Mouse (Mus musculus) G1E (cell line): ENCODE results near the gene Ttll9. TPM values are rescaled to one million over a fixed set of nuclear protein-coding genes. Genes with fewer than 3 reads are reported as not detected.

Experiments
- ATAC-seq: 2 replicates; pipeline ENCODE4 v1.8.0; 2016; ENCODE audit warnings: mild to moderate bottlenecking; ENCODE audit not compliant: insufficient number of reproducible peaks, poor library complexity, low FRiP score, severe bottlenecking; ENCODE audit errors: extremely low read depth
- DNase-seq: peaks from one replicate; pipeline ENCODE4 v3.0.0; 2012; ENCODE audit warnings: low spot score
- H3K27me3 ChIP-seq: 2 replicates; pipeline ENCODE4 v1.6.1; 2012; ENCODE audit warnings: mild to moderate bottlenecking, low read length, inconsistent platforms; ENCODE audit not compliant: insufficient read depth
- H3K36me3 ChIP-seq: replicated peaks from 2 replicates; pipeline ENCODE3; 2012; ENCODE audit warnings: mild to moderate bottlenecking, inconsistent platforms
- H3K4me1 ChIP-seq: 2 replicates; pipeline ENCODE4 v1.6.1; 2012; ENCODE audit warnings: low read depth, low read length, inconsistent platforms, mixed read lengths; ENCODE audit not compliant: insufficient read depth
- H3K4me3 ChIP-seq: 2 replicates; pipeline ENCODE4 v1.5.1; 2012; ENCODE audit warnings: low read depth, mild to moderate bottlenecking, inconsistent platforms, low read length, moderate library complexity, mixed read lengths
- H3K9me3 ChIP-seq: replicated peaks from 2 replicates; pipeline ENCODE4 v1.6.1; 2012; ENCODE audit warnings: inconsistent platforms
- CTCF ChIP-seq: IDR thresholded peaks from 2 replicates; pipeline ENCODE4 v1.5.1; 2012; ENCODE audit warnings: low read depth, low read length, inconsistent platforms, mixed read lengths
- GATA1 ChIP-seq: IDR thresholded peaks from 2 replicates; pipeline ENCODE4 v1.6.1; 2012; ENCODE audit warnings: borderline replicate concordance, low read length, inconsistent platforms, mixed read lengths
- GATA2 ChIP-seq: IDR thresholded peaks from 2 replicates; pipeline ENCODE4 v1.6.1; 2012; ENCODE audit warnings: low read depth, low read length, inconsistent platforms, borderline replicate concordance
- POLR2AphosphoS5 ChIP-seq: IDR thresholded peaks from 2 replicates; pipeline ENCODE4 v1.6.1; 2012; ENCODE audit warnings: low read depth, low read length, inconsistent platforms; ENCODE audit not compliant: insufficient replicate concordance
- TAL1 ChIP-seq: conservative IDR thresholded peaks from 2 replicates; pipeline ENCODE4 v1.6.1; 2012; ENCODE audit warnings: low read depth, low read length, inconsistent platforms, mixed read lengths
- polyA plus RNA-seq: library from polyadenylated mRNA; stranded (reverse); fragments of >175 nt; gene quantifications from 2 replicates; pipeline ENCODE4 v1.2.3, GENCODE M21; 2012
- total RNA-seq, 2 experiments: library from RNA; stranded (forward) in 1 of 2; stranded (reverse) in 1 of 2; fragments of 200-1000 nt in 1 of 2; fragments of >200 nt in 1 of 2; fragmentation: Nextera tagmentation in 1 of 2; gene quantifications; 2 replicates each; pipeline ENCODE4 v1.2.3; 2014 to 2017

Ttll9 gene
- total and polyA plus RNA-seq, 3 experiments, result not detected

DNA sequence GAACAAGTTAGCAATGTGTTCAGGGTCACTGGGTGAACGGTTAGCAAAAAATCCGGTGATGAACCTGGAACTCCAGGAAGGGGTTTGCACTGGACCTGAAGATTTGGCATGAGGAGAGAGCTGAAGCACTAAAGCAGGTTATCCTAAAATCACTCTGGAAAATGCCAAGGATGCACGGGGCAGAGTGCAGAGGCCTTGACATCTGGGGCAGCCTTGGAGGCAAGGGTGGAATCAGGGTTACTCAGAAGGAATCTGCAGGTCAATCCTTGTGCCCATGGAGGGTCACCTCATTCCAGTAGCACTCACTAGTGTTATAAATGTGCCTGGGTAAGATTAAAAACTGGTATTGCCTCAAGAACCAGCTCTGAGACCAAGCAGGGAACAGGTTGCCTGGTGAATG lies 43.7 kb downstream of the Ttll9 start:
- H3K4me3 ChIP-seq, result no peak overlapping the region
- no peak for TF ChIP-seq CTCF
- TF ChIP-seq TAL1, result no peak
- no peak for TF ChIP-seq POLR2AphosphoS5
- TF ChIP-seq GATA2, result no peak
- DNase-seq (no peak), ATAC-seq (no peak)
- peaks cover 51% of the 10 kb centered on the region for H3K36me3 ChIP-seq
- no peaks in the 10 kb centered on the region for H3K9me3 ChIP-seq
- H3K27me3 ChIP-seq, result peaks cover 6% of the 10 kb centered on the region; the same call in 1 of the 2 replicates
- no peaks in the 10 kb centered on the region for H3K4me1 ChIP-seq

GRCm38 (mm10) chr2:153009192-153009973 lies 47.1 kb downstream of the Ttll9 start:
- peaks cover 84% of the 10 kb centered on the region for H3K36me3 ChIP-seq
- no peaks in the 10 kb centered on the region for H3K9me3 ChIP-seq

DNA sequence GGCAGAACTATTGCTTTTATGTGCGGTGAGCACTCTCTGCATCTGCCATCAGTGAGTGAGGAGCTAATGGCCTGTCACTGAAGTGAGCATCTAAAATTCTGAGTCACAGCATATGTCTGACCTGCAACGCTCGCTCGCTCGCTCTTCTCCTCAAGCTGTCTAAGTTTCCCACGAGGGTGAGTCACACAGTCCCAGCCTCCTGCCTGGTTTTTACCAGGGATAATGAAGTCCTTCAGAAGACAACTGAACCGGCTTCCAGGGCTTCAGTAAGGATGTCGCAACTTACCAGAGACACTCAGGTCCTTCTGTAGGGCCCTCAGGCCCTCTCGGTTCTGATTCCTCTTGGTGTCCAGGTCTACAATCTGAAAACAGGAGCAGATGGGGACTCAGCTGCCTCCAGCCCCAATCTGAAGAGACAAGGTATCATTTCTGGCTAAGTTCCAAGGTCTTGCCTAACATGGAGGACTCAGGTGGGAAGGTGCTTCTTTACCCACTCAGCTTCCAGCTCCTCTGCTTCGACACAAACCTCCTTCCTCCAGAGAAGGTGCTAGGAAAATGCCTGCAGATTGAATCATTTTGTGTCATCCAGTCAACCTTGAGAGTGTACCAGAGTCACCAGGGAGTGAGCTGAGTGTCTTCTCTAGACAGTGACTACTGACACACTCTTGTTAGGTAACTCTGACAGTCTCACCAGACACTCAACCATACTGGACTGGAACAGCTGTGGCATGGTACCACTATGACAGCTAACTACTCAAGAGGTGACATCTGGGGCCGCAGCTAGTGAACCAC lies 51.6 kb downstream of the Ttll9 start:
- no peak for TF ChIP-seq TAL1
- no peak for TF ChIP-seq GATA1
- no peak for TF ChIP-seq GATA2
- H3K4me1 ChIP-seq, result peaks cover 18% of the 10 kb centered on the region
- H3K4me3 ChIP-seq, result peak overlapping the region; percentile 99
- DNase-seq, result no peak
- H3K36me3 ChIP-seq, result peaks cover 54% of the 10 kb centered on the region
- no peak for ATAC-seq
- H3K9me3 ChIP-seq, result no peaks in the 10 kb centered on the region
- peaks cover 17% of the 10 kb centered on the region for H3K27me3 ChIP-seq

More at GRCm38 (mm10) chr2:153009192-153009973, 47.1 kb downstream of the Ttll9 start:
- no peak for ATAC-seq
- Histone ChIP-seq H3K4me3 (no peak overlapping the region), H3K4me1 (peaks cover 16% of the 10 kb centered on the region), H3K27me3 (no peaks in the 10 kb centered on the region)
- no peak for TF ChIP-seq TAL1
- TF ChIP-seq CTCF, result no peak
- TF ChIP-seq GATA2, result no peak
- no peak for DNase-seq

DNA sequence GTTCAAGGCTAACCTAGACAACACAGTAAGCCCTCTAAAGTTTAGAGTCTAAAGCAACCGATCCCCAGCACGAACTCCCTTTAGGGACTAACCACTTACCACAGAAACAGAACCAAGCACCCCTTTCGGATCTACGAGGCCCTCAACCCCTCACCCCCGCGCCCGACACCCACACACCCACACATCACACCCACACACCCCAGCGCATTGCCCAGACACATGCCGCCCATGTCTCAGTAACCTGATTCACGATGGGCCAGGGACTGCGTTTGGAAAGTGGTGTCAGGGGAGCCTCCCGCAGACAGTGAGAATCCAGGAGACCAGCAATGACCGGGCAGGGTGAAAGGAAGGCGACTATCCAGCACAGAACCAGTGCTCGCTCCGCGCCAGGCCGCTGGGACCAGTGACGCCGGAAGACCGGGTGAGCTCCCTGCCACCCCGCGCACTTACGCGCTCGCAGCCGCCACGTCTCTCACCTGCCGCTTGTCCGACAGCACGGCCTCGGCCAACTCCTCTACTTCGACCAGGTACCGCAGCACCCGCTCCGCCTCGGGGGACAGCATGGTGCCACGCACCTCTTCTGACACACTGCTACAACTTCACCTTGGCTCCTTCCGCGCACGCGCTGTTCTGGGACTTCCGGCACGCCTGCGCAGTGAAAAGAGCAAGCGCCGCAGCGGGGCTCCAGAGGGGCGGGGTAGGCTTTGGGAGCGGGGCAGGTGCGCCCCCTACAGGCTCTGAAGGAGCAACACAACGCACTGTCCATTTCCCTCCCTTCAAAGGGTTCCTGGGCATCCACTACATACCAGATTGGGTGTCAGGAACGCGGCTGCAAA lies 52.7 kb downstream of the Ttll9 start, which contains the start of gene Pdrg1:
Pdrg1 (minus strand) TSS at position 670 of the 836 bp plus-strand sequence.
- H3K4me1 ChIP-seq, result peaks cover 18% of the 10 kb centered on the region
- H3K9me3 ChIP-seq, result no peaks in the 10 kb centered on the region
- DNase-seq (peak; percentile 92), ATAC-seq (peak; percentile 93)
- H3K27me3 ChIP-seq, result peaks cover 26% of the 10 kb centered on the region
- H3K4me3 ChIP-seq, result peak within 1 kb of the TSS; percentile 99
- peaks cover 43% of the 10 kb centered on the region for H3K36me3 ChIP-seq
- TF ChIP-seq CTCF (peak; percentile 80), GATA2 (no peak)

GRCm38 (mm10) chr2:153015804-153016203 lies 53.5 kb downstream of the Ttll9 start:
- Histone ChIP-seq H3K4me1 (peaks cover 18% of the 10 kb centered on the region), H3K36me3 (peaks cover 35% of the 10 kb centered on the region), H3K9me3 (no peaks in the 10 kb centered on the region), H3K4me3 (no peak overlapping the region), H3K27me3 (peaks cover 30% of the 10 kb centered on the region)
- no peak for ATAC-seq
- DNase-seq, result no peak
- TF ChIP-seq CTCF (no peak), TAL1 (no peak), GATA2 (no peak)

GRCm38 (mm10) chr2:153016786-153017185 lies 54.5 kb downstream of the Ttll9 start:
- peaks cover 30% of the 10 kb centered on the region for H3K27me3 ChIP-seq

More at GRCm38 (mm10) chr2:153016786-153017185, 54.5 kb downstream of the Ttll9 start:
- no peak for DNase-seq
- peaks cover 24% of the 10 kb centered on the region for H3K4me1 ChIP-seq
- H3K9me3 ChIP-seq, result no peaks in the 10 kb centered on the region
- ATAC-seq, result no peak
- TF ChIP-seq GATA2 (no peak), POLR2AphosphoS5 (no peak), CTCF (no peak), TAL1 (no peak), GATA1 (no peak)
- no peak overlapping the region for H3K4me3 ChIP-seq
- peaks cover 25% of the 10 kb centered on the region for H3K36me3 ChIP-seq
